Mouse (Mus musculus) neutrophil, adult 65 days (primary cell): ENCODE measurements around the gene Mien1. TPM values are rescaled to one million over a fixed set of nuclear protein-coding genes. Genes with fewer than 3 reads are reported as not detected.

Experiments
- total RNA-seq: library from RNA; stranded (reverse); gene quantifications from 2 replicates; pipeline ENCODE4 v1.2.4, GENCODE M21; 2023

Gene Mien1
- total RNA-seq: 38.5 and 55.9 TPM in 2 replicates

DNA sequence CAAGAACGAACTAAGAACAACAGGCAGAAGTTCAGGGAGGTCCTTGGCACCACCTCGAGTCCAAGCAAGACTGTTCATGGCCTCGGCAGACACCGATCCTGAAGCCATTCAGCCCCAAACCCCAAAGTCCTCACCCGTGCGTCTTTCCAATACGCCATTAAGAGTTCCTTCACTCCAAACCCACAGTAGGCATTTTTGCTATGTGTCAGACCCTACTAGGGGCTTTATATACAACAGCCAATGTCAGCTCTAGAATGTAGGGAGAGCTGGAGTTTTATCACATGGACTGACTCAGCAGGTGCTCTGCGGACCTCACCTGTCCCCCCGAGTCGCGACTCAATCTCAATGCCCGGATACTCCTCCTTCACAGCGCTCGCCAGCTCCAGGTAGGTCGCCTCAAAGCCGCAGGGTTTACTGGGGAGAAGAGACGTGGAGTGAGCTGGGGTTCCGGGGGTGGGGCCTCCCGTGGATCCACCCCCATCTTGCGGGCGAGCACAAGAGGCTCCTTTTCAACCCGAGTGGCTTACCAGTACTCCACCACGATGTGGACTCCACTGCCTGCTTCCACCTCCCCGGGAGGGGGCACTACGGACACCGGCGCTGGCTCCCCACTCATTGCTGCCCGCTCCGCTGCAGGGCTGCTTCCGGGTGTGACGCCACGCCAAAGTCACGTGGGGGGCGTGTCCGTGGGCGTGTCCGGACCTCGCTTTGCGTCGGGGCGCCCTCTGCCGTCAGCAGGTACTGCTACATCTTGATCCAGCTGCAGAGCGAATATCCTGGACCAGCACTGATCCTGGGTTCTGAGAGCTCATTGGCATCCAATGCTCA is at the start of gene Mien1:
Mien1 (minus strand) TSS at position 661 of the 828 bp plus-strand sequence.

DNA sequence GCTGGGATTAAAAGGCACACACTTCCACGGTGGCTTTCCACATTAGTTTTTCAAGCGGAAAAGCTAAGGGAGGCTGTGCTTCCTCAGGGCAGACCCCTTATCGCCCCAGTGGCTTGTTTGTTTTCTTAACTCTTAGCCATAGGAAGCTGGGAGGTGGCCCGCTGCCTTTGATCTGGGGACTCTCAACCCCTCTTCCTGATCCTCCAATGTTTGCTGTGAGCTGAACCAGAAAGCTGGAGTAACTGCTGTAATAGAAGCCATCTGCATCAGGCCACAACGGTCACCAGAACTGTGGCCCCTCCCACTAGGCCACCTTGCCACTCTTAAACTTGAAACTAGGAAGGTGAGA is 7.4 kb upstream of the Mien1 start, which contains the start of gene Grb7:
Grb7 (plus strand) TSS at position 182 of the 349 bp plus-strand sequence.

DNA sequence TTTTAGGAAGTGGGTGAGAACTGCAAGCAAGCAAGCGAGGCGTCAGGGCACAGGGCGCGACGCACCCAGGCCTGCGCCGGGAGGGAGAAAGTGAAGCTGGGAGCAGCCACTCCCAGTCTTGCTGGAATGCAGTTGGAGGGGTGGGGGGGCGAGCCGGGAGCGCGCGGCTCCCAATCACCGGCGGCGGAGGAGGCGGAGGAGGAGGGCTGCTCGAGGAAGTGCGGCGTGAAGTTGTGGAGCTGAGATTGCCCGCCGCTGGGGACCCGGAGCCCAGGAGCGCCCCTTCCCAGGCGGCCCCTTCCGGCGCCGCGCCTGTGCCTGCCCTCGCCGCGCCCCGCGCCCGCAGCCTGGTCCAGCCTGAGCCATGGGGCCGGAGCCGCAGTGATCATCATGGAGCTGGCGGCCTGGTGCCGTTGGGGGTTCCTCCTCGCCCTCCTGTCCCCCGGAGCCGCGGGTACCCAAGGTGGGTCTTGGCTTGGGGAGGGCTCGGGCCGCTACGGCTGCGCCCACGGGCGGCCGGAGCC is 26.5 kb downstream of the Mien1 start, which contains the start of gene Erbb2:
Erbb2 (plus strand) TSS at position 198 of the 524 bp plus-strand sequence.

DNA sequence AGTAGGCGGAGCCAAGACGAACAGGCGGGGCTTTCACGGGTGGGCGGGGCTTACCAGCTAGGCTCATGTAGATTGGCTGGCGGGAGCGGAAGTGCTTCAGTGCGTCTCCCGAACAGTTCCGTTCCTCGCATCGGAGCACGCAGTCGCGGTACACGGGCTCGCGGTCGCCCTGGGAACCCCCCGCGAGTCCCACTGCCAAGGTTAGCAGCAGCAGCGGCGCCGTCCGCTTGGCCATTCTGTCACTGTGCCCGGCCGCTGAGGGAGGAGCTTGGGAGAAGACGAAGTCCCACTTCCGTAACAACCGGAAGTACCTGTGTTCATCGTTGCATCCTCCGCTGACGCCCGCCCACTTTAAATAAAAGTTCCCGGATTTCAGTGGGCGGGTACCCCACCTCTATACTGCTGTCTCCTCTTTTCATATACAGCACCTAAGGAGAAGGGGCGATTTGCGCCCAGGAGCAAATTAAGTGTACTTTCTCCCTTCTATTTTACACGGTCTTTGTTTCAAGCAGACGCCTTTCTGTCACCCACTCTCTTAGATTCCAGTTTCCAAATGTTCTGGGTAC is 38.5 kb downstream of the Mien1 start, which contains the start of gene Pgap3:
Pgap3 (minus strand) TSS at position 330 of the 566 bp plus-strand sequence.

Other genes starting within 250 kb of the Mien1 start
- 29.4 and 43.1 TPM in 2 replicates for gene Med1, start 245.7 kb downstream of the Mien1 start, total RNA-seq
- 78.0 and 93.6 TPM in 2 replicates for gene Cdk12, start 235.9 kb downstream of the Mien1 start, total RNA-seq
- not detected in 2 replicates for gene Neurod2, start 109.3 kb downstream of the Mien1 start, total RNA-seq
- not detected in 2 replicates for gene Ppp1r1b, start 90.6 kb downstream of the Mien1 start, total RNA-seq
- 34.1 and 40.6 TPM in 2 replicates for gene Stard3, start 80.6 kb downstream of the Mien1 start, total RNA-seq
- not detected in 2 replicates for gene Tcap, start 55.2 kb downstream of the Mien1 start, total RNA-seq
- gene Pnmt, start 52.5 kb downstream of the Mien1 start, total RNA-seq: not detected in 2 replicates
- 1.3 and 1.9 TPM in 2 replicates for gene Pgap3, start 38.5 kb downstream of the Mien1 start, total RNA-seq
- gene Erbb2, start 26.5 kb downstream of the Mien1 start, total RNA-seq: not detected in 2 replicates
- not detected in 2 replicates for gene Grb7, start 7.4 kb upstream of the Mien1 start, total RNA-seq
- gene Ikzf3, start 107.0 kb upstream of the Mien1 start, total RNA-seq: 1.8 and 5.5 TPM in 2 replicates
- gene Zpbp2, start 112.1 kb upstream of the Mien1 start, total RNA-seq: not detected in 2 replicates
- 4.4 and 6.5 TPM in 2 replicates for gene Ormdl3, start 148.4 kb upstream of the Mien1 start, total RNA-seq
- gene Lrrc3c, start 159.3 kb upstream of the Mien1 start, total RNA-seq: not detected in 2 replicates
- 21.5 and 21.8 TPM in 2 replicates for gene Gm12355, start 186.7 kb upstream of the Mien1 start, total RNA-seq
- gene Gsdma3, start 187.4 kb upstream of the Mien1 start, total RNA-seq: not detected in 2 replicates
- not detected in 2 replicates for gene Gsdma2, start 207.8 kb upstream of the Mien1 start, total RNA-seq
- not detected in 2 replicates for gene Gsdma, start 225.4 kb upstream of the Mien1 start, total RNA-seq
- gene Psmd3, start 243.6 kb upstream of the Mien1 start, total RNA-seq: 36.3 and 38.7 TPM in 2 replicates